Mouse (Mus musculus): ENCODE data around the gene Ctf1. TPM values are rescaled to one million over a fixed set of nuclear protein-coding genes. Genes with fewer than 3 reads are reported as not detected.
"Not testable (repeated sequence)": the region's sequence is repeated elsewhere in the genome, so short reads cannot be mapped to it uniquely, and the experiment has no call there.

The Ctf1 gene
- polyA plus RNA-seq, 1 experiment, result 21.0 TPM

DNA sequence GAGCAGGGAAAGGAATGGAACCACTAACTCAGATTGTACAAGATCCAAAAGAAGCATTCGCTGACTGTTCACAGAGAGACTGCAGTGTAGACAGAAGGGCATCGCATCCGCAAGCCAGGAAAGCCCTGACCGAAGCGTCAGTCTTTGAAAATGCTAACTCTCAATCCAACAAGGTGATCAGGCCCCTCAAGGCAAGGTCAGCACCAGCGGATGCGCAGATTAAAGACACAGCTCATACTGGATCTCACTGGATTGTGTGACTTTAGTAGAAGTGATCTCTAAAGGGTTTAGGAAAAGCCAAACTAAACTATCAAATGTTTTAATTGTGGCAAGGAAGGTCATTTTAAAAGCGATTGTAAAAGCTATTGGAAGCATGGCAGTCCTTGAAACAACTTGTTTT lies 19.2 kb upstream of the Ctf1 start:
- no peak for DNase-seq (ENCODE audit: low read depth)

DNA sequence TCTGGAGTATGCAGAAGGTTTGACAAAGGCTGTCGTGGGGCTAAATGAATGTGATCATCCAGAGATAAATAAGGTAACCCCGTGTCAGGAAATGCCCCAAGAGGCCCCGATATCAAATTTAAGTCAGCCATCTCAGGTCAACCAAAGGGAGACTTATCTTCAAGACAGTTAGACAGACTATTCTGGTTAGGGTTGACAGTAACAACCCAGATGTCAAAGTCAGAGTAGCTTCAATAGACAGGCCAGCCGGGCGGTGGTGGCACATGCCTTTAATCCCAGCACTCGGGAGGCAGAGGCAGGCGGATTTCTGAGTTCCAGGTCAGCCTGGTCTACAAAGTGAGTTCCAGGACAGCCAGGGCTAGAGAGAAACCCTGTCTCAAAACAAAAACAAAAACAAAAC lies 18.8 kb upstream of the Ctf1 start:
- DNase-seq (ENCODE audit: low read depth), result not testable (repeated sequence)

DNA sequence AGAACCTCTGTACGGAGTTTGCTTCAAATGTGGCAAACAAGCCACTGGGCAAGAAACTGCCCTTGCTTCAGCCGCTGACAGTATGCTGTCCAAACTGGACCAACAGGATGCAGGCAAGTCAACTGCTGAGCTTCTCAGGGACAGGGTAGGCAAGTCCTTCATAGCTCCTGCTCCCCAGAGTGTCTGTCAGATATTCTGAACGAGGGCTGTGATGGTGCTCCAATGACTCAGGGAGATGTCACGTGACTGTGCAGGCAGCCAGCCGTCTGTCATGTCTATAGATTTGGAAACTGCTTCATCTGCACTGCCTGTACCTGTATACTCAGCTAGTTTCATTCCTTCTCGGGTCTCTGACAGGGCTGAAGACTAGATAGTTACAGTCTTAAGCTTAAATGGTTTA lies 13.6 kb upstream of the Ctf1 start:
- DNase-seq (ENCODE audit: low read depth), result no peak

- DNase-seq (ENCODE audit: low read depth), result no peak
These were observed 11.7 kb upstream of the Ctf1 start for GRCm38 (mm10) chr7:127700712-127701331.

DNA sequence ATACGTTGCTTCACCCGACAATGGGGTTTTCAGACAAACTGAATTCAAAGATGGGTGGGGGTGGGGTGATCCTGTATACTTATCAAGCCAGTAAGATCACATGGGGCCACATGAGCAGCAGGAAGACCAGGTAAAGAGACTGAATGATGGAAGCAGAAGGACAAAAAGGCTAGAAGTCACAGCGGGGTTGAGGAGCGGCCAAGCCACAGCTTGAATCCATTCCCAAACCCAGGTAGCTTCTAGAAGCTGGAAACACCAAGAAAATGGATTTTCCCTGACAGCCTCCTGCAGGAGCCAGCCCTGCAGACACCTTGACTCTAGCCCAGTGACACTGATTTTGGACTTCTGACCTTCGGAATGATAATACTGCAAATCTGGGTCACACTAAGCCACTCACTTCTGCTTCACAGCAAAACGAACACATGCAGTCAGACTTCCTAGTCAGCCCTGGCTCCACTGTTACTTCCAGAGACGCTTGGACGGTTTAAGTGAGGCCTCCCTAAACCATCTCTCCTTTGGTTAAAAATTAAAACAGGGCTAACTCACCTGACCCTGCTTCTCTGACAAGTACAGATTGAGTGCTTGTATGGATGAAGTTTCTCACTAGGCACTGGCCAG lies 8.9 kb upstream of the Ctf1 start:
- DNase-seq (ENCODE audit: low read depth), result no peak

GRCm38 (mm10) chr7:127704598-127704997 lies 7.9 kb upstream of the Ctf1 start:
- no peak for DNase-seq (ENCODE audit: low read depth)

- no peak for DNase-seq (ENCODE audit: low read depth)
These were observed 6.8 kb upstream of the Ctf1 start for GRCm38 (mm10) chr7:127705706-127706105.

GRCm38 (mm10) chr7:127707045-127707956 lies 5.2 kb upstream of the Ctf1 start:
- DNase-seq (ENCODE audit: low read depth), result no peak

GRCm38 (mm10) chr7:127707957-127708206 lies 4.7 kb upstream of the Ctf1 start:
- DNase-seq (ENCODE audit: low read depth), result no peak

- DNase-seq (ENCODE audit: low read depth), result no peak
These were observed 4.1 kb upstream of the Ctf1 start, which contains the start of gene Bcl7c for GRCm38 (mm10) chr7:127708207-127709078. Gene Bcl7c (minus strand): TSS chr7:127708933.

GRCm38 (mm10) chr7:127709261-127709979 lies 3.1 kb upstream of the Ctf1 start:
- no peak for DNase-seq (ENCODE audit: low read depth)

GRCm38 (mm10) chr7:127711031-127711430 lies 1.5 kb upstream of the Ctf1 start:
- DNase-seq (ENCODE audit: low read depth), result no peak

DNA sequence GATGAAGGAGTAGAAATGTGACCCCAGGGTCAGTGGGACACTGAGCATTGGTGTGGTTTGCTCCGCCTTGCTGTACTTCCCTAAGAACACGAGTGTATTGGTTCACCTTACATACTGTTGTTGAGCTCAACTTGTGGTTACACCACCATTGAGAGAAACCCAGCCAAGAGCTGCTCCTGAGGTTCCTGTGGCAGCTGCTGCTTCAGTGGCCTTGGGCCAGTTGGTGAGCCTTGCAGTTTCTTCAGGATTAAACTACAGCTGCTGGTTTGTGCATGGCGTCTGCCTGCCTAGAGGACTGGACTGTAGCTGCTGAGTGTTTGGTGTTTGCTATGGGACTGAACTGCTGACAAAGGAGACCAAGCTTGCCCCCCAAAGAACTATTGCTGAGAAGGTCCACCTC lies 1.1 kb upstream of the Ctf1 start:
- no peak for DNase-seq (ENCODE audit: low read depth)

- no peak for DNase-seq (ENCODE audit: low read depth)
These were observed 2.3 kb downstream of the Ctf1 start for GRCm38 (mm10) chr7:127714816-127715215.

GRCm38 (mm10) chr7:127716992-127717391 lies 4.5 kb downstream of the Ctf1 start:
- no peak for DNase-seq (ENCODE audit: low read depth)

DNA sequence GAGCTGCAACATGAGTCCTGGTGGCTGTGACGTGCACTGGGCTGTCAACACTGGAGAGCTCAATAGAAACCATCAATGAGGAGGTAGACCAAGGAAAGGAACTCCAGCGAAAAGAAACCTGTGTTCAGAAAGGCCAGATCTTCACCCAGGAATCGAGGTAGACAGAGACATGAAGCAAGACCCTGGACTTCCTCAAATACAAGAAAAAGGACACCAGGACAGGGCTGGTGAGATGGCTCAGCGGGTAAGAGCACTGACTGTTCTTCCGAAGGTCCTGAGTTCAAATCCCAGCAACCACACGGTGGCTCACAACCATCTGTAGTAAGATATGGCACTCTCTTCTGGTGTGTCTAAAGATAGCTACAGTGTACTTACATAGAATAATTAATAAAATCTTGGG lies 5.8 kb downstream of the Ctf1 start:
- no peak for DNase-seq (ENCODE audit: low read depth)

- no peak for DNase-seq (ENCODE audit: low read depth)
These were observed 6.7 kb downstream of the Ctf1 start for GRCm38 (mm10) chr7:127719258-127719657.

DNA sequence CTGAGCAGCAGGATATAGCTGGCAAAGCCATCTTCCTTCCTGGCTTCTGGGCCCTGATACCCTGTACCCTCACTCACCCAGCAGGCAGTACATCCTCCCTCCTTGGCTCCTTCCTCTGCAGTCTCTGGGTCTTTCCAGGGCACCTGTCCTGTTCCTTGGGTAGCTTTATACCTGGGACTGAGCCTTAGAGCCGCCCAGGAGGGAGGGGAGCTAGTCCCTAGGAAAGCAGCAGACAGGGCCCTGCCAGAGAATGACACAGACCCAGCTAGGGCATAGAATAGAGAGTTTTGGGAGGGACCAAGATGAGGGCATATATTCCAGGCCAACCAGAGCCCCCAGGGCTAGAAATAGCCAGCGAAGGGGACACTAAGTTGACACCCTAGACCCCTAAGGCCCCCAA lies 13.0 kb downstream of the Ctf1 start:
- no peak for DNase-seq (ENCODE audit: low read depth)

DNA sequence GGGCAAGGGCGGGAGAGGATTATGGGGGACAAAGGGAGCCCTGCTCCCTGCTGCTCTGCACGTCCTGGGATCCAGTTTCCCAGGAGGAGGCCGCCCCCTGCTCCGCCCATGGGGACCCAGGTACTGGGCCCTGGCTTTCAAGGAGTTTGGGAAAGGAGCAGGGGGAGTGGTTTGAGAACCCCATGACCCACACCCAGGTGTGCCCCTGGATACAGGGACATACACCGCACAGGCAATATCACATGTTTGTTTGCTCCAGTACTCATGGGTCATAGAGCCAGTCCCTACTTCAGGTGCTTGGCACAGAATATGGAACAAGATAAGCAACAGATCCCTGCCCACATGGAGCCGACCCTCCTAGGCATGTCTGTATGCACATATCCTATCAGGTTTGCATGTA lies 13.4 kb downstream of the Ctf1 start:
- DNase-seq (ENCODE audit: low read depth), result no peak

DNA sequence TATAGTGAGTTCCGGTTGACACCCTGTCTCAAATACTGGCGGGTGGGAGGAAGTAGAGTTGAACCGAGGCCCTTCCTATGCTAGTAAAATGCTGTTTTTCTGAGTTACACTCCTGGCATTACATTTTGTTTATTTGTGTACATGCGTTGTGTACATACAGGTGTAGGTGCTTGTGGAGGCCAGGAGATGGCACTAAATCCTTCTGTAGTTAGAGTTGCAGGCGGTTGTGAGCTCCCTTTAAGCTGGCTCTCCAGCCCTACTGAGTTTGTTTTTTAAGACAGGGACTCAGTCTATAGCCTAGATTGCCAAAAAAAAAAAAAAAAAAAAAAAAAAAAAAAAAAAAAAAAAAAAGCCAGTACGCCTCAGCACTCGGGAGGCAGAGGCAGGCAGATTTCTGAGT lies 15.4 kb downstream of the Ctf1 start:
- DNase-seq (ENCODE audit: low read depth), result no peak

- no peak for DNase-seq (ENCODE audit: low read depth)
These were observed 17.6 kb downstream of the Ctf1 start for GRCm38 (mm10) chr7:127730170-127730569.
